9 mouse cellular contexts compared by ENCODE assay signal in the genomic region with DNA sequence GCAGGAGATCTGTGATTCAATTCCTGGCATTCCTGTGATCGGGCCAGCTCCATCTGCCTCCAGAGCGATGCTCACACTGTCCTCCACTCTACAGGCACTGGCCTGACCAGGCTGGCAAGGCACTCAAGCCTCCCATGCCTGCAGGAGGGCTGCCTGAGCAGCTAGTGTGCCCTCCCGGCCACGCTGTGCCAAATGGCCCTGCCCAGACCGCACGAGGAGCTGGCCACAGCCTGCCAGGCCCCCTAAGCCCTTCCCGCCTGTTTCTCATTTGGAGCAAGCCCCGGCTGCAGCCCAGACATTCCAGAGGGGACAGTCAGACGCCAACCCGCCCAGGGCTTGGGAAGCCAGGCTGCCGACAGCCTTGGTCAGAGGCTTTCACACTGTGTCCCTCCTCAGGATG.
DNase-seq lines count a peak whose midpoint lies in the region; ATAC-seq and TF ChIP-seq lines count a peak whose summit lies in the region.
"Had no signal": no experiment of that assay in that cellular context is flagged by ENCODE, and none has a peak within 500 bp of the region (broad histone marks: within the 10 kb centered on the region; RNA-seq: fewer than 3 reads in every experiment).

No protein-coding gene starts in this region.

- H3K4me2 ChIP-seq in kidney, embryonic 16.5 days (replicated peaks; ENCODE audit: low read depth, low read length), result no peak overlapping the region
- H3K4me2 ChIP-seq in kidney, embryonic 14.5 days (replicated peaks; ENCODE audit: low read depth, low read length), result no peak overlapping the region
- no peak overlapping the region for H3K4me2 ChIP-seq in hindbrain, postnatal 0 days (ENCODE audit: low read depth, low read length)
- H3K4me2 ChIP-seq in liver, embryonic 11.5 days, result no peak overlapping the region
- H3K4me2 ChIP-seq: stomach, embryonic 15.5 days had no signal

- peak; percentile 27; the same call in 1 of the 2 replicates for ATAC-seq in kidney, embryonic 16.5 days (ENCODE audit: low FRiP score, low TSS enrichment)
- no peak for ATAC-seq in kidney, embryonic 14.5 days (ENCODE audit: low FRiP score, low TSS enrichment)
- ATAC-seq in hindbrain, postnatal 0 days, result peak; percentile 66; the same call in 1 of the 2 replicates
- no peak for ATAC-seq in liver, embryonic 11.5 days (replicated peaks; ENCODE audit: low FRiP score)

- H3K4me3 ChIP-seq in kidney, embryonic 16.5 days (ENCODE audit: low read length), result no peak overlapping the region
- H3K4me3 ChIP-seq in kidney, embryonic 14.5 days (ENCODE audit: low read length), result no peak overlapping the region
- H3K4me3 ChIP-seq in embryonic fibroblast, embryonic 13.5 days (ENCODE audit: insufficient read depth, low read length), result no peak overlapping the region
- H3K4me3 ChIP-seq in hindbrain, postnatal 0 days (ENCODE audit: low read length), result no peak overlapping the region
- H3K4me3 ChIP-seq in liver, embryonic 11.5 days (ENCODE audit: low read depth, low read length), result no peak overlapping the region
- H3K4me3 ChIP-seq: stomach, embryonic 15.5 days had no signal

- H3K4me1 ChIP-seq in kidney, embryonic 16.5 days (ENCODE audit: insufficient read depth, low read length), result no peaks in the 10 kb centered on the region; the same call in 1 of the 2 replicates
- no peaks in the 10 kb centered on the region for H3K4me1 ChIP-seq in kidney, embryonic 14.5 days (ENCODE audit: control insufficient read depth, insufficient read depth, low read length)
- peaks cover 12% of the 10 kb centered on the region for H3K4me1 ChIP-seq in embryonic fibroblast, embryonic 13.5 days (ENCODE audit: control insufficient read depth, insufficient read depth, low read length)
- H3K4me1 ChIP-seq in hindbrain, postnatal 0 days (ENCODE audit: insufficient read depth, low read length), result no peaks in the 10 kb centered on the region; the same call in 1 of the 2 replicates
- H3K4me1 ChIP-seq in liver, embryonic 11.5 days (replicated peaks; ENCODE audit: control insufficient read depth, insufficient read depth, low read length), result no peaks in the 10 kb centered on the region
- H3K4me1 ChIP-seq: stomach, embryonic 15.5 days had no signal

- H3K36me3 ChIP-seq in kidney, embryonic 16.5 days (ENCODE audit: insufficient read depth, low read length), result no peaks in the 10 kb centered on the region
- H3K36me3 ChIP-seq in kidney, embryonic 14.5 days (ENCODE audit: control insufficient read depth, insufficient read depth, low read length), result no peaks in the 10 kb centered on the region
- H3K36me3 ChIP-seq in hindbrain, postnatal 0 days (ENCODE audit: insufficient read depth, low read length), result no peaks in the 10 kb centered on the region
- no peaks in the 10 kb centered on the region for H3K36me3 ChIP-seq in liver, embryonic 11.5 days (ENCODE audit: control insufficient read depth, insufficient read depth, low read length)
- H3K36me3 ChIP-seq: stomach, embryonic 15.5 days had no signal

- TF ChIP-seq POLR2A in embryonic fibroblast, embryonic 13.5 days (IDR thresholded peaks at IDR 0.05; ENCODE audit: low read depth, low read length), result peak; percentile 58

- intact Hi-C loops in left cerebral cortex, postnatal 36 days (cut with DNase I), result no loop called here

- H3K27ac ChIP-seq in kidney, embryonic 16.5 days (ENCODE audit: low read length), result no peak overlapping the region
- H3K27ac ChIP-seq in kidney, embryonic 14.5 days (ENCODE audit: low read depth, low read length), result no peak overlapping the region
- peak overlapping the region; percentile 80 for H3K27ac ChIP-seq in embryonic fibroblast, embryonic 13.5 days (ENCODE audit: insufficient read depth, low read length)
- H3K27ac ChIP-seq in hindbrain, postnatal 0 days, result no peak overlapping the region
- no peak overlapping the region for H3K27ac ChIP-seq in liver, embryonic 11.5 days (ENCODE audit: low read depth, low read length)
- H3K27ac ChIP-seq: stomach, embryonic 15.5 days had no signal

- DNase-seq in adrenal gland, postnatal 36 days, result peak; percentile 4 to 29
- DNase-seq in hindbrain, postnatal 0 days (ENCODE audit: low spot score), result peak; percentile 56
- no peak for DNase-seq in liver, embryonic 11.5 days (ENCODE audit: low spot score)
- DNase-seq in left cerebral cortex, postnatal 36 days (ENCODE audit: low spot score in 2 of 2), result no peak
- no peak for DNase-seq in frontal cortex, postnatal 10 days (ENCODE audit: low spot score in 2 of 2)

- no peak overlapping the region for H3K9ac ChIP-seq in kidney, embryonic 16.5 days (replicated peaks; ENCODE audit: low read length)
- H3K9ac ChIP-seq in kidney, embryonic 14.5 days (ENCODE audit: low read depth, low read length), result no peak overlapping the region
- no peak overlapping the region for H3K9ac ChIP-seq in hindbrain, postnatal 0 days (replicated peaks; ENCODE audit: low read length)
- H3K9ac ChIP-seq in liver, embryonic 11.5 days (ENCODE audit: low read depth, low read length), result no peak overlapping the region
- H3K9ac ChIP-seq: stomach, embryonic 15.5 days had no signal

- H3K27me3 ChIP-seq in kidney, embryonic 16.5 days (ENCODE audit: insufficient read depth, low read length), result no peaks in the 10 kb centered on the region
- no peaks in the 10 kb centered on the region; the same call in 1 of the 2 replicates for H3K27me3 ChIP-seq in kidney, embryonic 14.5 days (ENCODE audit: control insufficient read depth, insufficient read depth, low read length)
- H3K27me3 ChIP-seq in hindbrain, postnatal 0 days (ENCODE audit: insufficient read depth, low read length), result 0 out of 2 replicates have a peak, but pooled peaks cover 5% of the 10 kb centered on the region
- H3K27me3 ChIP-seq in liver, embryonic 11.5 days (replicated peaks; ENCODE audit: control insufficient read depth, insufficient read depth, low read length), result peaks cover 8% of the 10 kb centered on the region; the same call in 1 of the 2 replicates
- H3K27me3 ChIP-seq: stomach, embryonic 15.5 days had no signal

- WGBS in kidney, embryonic 16.5 days, result 16% methylated on average over 11 of the region's 11 CpGs
- 18% methylated on average over 11 of the region's 11 CpGs for WGBS in kidney, embryonic 14.5 days
- 30% methylated on average over 11 of the region's 11 CpGs for WGBS in hindbrain, postnatal 0 days
- 16% methylated on average over 11 of the region's 11 CpGs for WGBS in liver, embryonic 11.5 days

- no peak for TF ChIP-seq CTCF in embryonic fibroblast, embryonic 13.5 days (IDR thresholded peaks at IDR 0.05; ENCODE audit: borderline replicate concordance, insufficient read depth, low read length)
- TF ChIP-seq CTCF in hindbrain, postnatal 0 days (IDR thresholded peaks at IDR 0.05; ENCODE audit: low read depth), result no peak

- H3K9me3 ChIP-seq in kidney, embryonic 16.5 days (ENCODE audit: low read length), result no peaks in the 10 kb centered on the region
- no peaks in the 10 kb centered on the region for H3K9me3 ChIP-seq in kidney, embryonic 14.5 days (ENCODE audit: control insufficient read depth, low read length)
- no peaks in the 10 kb centered on the region for H3K9me3 ChIP-seq in hindbrain, postnatal 0 days (ENCODE audit: low read length)
- no peaks in the 10 kb centered on the region for H3K9me3 ChIP-seq in liver, embryonic 11.5 days (ENCODE audit: control insufficient read depth, low read length)
- H3K9me3 ChIP-seq: stomach, embryonic 15.5 days had no signal

Comparison
In these comparisons a context has a peak if more than half of its experiments do, and no peak if none do; other contexts are left out.
1. ATAC-seq: peak in kidney, embryonic 16.5 days (single experiment) and hindbrain, postnatal 0 days (single experiment); none in kidney, embryonic 14.5 days (single experiment) and liver, embryonic 11.5 days (single experiment).
2. DNase-seq: peak in adrenal gland, postnatal 36 days (2 of 2) and hindbrain, postnatal 0 days (single experiment); none in liver, embryonic 11.5 days (single experiment), left cerebral cortex, postnatal 36 days (0 of 2) and frontal cortex, postnatal 10 days (0 of 2).